Mouse (Mus musculus): ENCODE results near the gene Izumo4. TPM values are rescaled to one million over a fixed set of nuclear protein-coding genes. Genes with fewer than 3 reads are reported as not detected.

Gene Izumo4
- polyA plus RNA-seq, 1 experiment from 2014 or later = 28.8 TPM

DNA sequence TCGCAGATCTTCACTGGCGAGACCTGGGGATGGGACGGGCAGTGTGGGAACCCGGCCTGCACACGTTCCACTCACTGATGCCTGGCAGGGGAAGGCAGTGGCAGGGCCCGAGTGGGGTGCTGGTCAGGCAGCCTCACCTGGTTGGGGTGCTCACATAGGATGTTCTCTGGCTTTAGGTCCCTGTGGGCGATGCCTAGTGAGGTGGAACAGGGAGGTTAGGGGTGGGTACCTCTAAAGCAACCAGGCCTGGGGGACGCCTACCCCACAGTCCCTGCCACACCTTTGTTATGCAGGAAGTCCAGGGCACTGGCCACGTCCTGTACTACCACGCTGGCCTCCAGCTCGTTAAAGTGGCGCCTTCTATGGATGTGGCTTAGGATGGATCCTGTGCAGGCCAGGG is 33.0 kb upstream of the Izumo4 start:
- ATAC-seq (no peak), DNase-seq (ENCODE audit: low spot score) (no peak)
- Histone ChIP-seq H3K4me2 (replicated peaks; ENCODE audit: low read depth, low read length) (no peak overlapping the region), H3K36me3 (ENCODE audit: insufficient read depth, low read length) (peaks cover 59% of the 10 kb centered on the region), H3K9me3 (ENCODE audit: low read length) (no peaks in the 10 kb centered on the region), H3K9ac (replicated peaks; ENCODE audit: low read depth) (no peak overlapping the region), H3K27me3 (replicated peaks; ENCODE audit: insufficient read depth, low read length) (no peaks in the 10 kb centered on the region), H3K4me1 (ENCODE audit: insufficient read depth, low read depth, low read length) (peaks cover 30% of the 10 kb centered on the region), H3K27ac (ENCODE audit: low read length) (no peak overlapping the region), H3K4me3 (ENCODE audit: low read depth, low read length) (no peak overlapping the region)
- TF ChIP-seq CTCF (IDR thresholded peaks at IDR 0.05) = no peak
- no peak for TF ChIP-seq EP300 (IDR thresholded peaks at IDR 0.05)
- 82% methylated on average over 12 of the region's 12 CpGs for WGBS

DNA sequence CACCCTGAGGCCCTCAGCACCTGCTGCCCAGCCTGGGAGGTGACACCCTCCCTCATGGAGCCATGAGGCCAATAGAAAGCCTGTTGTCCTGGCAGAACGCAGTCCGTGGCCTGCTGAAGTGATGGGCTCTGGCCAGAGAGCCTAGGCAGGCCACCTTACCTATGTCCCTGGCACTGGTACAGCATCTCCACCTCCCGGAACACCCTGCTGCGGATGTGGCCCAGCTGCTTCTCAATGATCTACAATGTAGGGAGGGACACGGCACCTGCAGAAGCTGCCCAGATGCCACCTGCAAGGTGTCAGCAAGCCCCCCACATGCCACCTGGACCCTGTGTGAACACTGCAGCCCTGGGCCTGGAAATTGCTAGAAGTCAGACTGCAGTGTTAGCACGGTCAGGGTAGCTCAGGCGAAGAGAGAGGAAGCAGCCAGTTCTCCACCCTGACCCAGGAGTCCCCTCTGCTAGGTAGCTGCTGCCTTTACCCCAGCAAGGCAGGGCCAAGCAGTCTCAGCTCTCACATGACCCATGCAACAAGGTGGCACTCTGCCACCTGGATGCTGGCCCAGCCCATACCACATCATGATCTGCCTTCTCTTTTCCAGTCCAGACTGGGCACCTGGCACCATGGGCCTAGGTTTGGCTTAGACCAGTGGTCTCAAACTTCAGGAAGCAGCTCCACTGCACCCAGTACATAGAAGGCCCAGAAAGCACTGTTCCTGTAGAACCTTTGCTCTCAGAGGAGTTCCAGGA is 32.1 kb upstream of the Izumo4 start:
- Histone ChIP-seq H3K27ac (ENCODE audit: low read length) (no peak overlapping the region; the same call in 1 of the 2 replicates), H3K9me3 (ENCODE audit: low read length) (no peaks in the 10 kb centered on the region), H3K4me1 (ENCODE audit: insufficient read depth, low read depth, low read length) (peaks cover 31% of the 10 kb centered on the region), H3K4me3 (ENCODE audit: low read depth, low read length) (no peak overlapping the region), H3K36me3 (ENCODE audit: insufficient read depth, low read length) (peaks cover 59% of the 10 kb centered on the region), H3K4me2 (replicated peaks; ENCODE audit: low read depth, low read length) (no peak overlapping the region), H3K9ac (replicated peaks; ENCODE audit: low read depth) (0 out of 2 replicates have a peak overlapping the region, but pooled peaks have one; percentile 8), H3K27me3 (replicated peaks; ENCODE audit: insufficient read depth, low read length) (no peaks in the 10 kb centered on the region)
- ATAC-seq = peak; percentile 47
- 89% methylated on average over 7 of the region's 7 CpGs for WGBS
- DNase-seq (ENCODE audit: low spot score) = peak; percentile 71
- TF ChIP-seq CTCF (IDR thresholded peaks at IDR 0.05) (no peak), EP300 (IDR thresholded peaks at IDR 0.05) (no peak)

DNA sequence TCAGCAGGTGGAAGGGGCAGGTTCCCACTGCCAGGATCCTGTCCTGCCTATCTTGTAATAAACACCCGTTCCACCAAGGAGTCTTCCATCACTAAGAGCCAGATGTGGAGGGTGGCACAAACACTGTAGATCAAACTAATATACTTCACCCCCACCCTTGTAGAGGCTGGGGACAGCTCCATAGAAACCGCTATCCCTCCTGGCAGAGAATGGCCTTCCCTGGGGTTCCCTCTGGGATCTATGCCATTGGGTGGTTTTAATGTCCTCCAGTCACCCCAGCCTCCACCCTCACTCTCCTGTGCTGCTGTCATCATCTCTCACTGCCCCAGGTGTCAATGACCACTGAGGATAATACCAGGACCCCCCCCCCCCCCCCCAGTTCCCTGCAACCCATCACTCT is 31.5 kb upstream of the Izumo4 start:
- DNase-seq (ENCODE audit: low spot score) (no peak), ATAC-seq (no peak)
- Histone ChIP-seq H3K4me2 (replicated peaks; ENCODE audit: low read depth, low read length) (no peak overlapping the region), H3K36me3 (ENCODE audit: insufficient read depth, low read length) (peaks cover 59% of the 10 kb centered on the region), H3K27me3 (replicated peaks; ENCODE audit: insufficient read depth, low read length) (no peaks in the 10 kb centered on the region), H3K9me3 (ENCODE audit: low read length) (no peaks in the 10 kb centered on the region), H3K9ac (replicated peaks; ENCODE audit: low read depth) (0 out of 2 replicates have a peak overlapping the region, but pooled peaks have one; percentile 8), H3K4me3 (ENCODE audit: low read depth, low read length) (no peak overlapping the region), H3K27ac (ENCODE audit: low read length) (no peak overlapping the region), H3K4me1 (ENCODE audit: insufficient read depth, low read depth, low read length) (peaks cover 27% of the 10 kb centered on the region)
- TF ChIP-seq CTCF (IDR thresholded peaks at IDR 0.05) (no peak), EP300 (IDR thresholded peaks at IDR 0.05) (no peak)
- 85% methylated on average over 2 of the region's 2 CpGs for WGBS

DNA sequence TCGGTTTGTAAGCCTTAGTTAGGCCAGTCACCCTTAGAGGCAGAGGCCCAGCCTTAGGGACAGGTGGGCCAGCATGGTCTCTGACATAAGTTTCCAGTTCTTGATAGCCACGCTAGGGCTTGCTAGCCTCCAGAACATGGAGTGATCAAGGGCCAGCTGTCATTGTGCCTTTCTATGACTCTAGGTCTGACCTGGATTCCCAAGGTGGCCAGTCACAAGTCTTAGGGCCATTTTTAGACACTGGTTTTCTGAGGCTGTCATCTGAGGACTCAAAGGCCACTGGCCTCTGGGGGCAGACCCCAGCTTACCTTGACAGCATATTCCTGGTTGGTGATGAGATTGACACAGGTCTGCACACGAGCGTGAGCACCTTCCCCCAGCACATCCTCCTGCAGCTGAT is 30.7 kb upstream of the Izumo4 start:
- H3K4me3 ChIP-seq (ENCODE audit: low read depth, low read length) = no peak overlapping the region
- DNase-seq (ENCODE audit: low spot score) (no peak), ATAC-seq (no peak)
- peaks cover 20% of the 10 kb centered on the region for H3K4me1 ChIP-seq (ENCODE audit: insufficient read depth, low read depth, low read length)
- no peak overlapping the region for H3K9ac ChIP-seq (replicated peaks; ENCODE audit: low read depth)
- no peak overlapping the region for H3K27ac ChIP-seq (ENCODE audit: low read length)
- H3K27me3 ChIP-seq (replicated peaks; ENCODE audit: insufficient read depth, low read length) = no peaks in the 10 kb centered on the region
- no peaks in the 10 kb centered on the region for H3K9me3 ChIP-seq (ENCODE audit: low read length)
- TF ChIP-seq EP300 (IDR thresholded peaks at IDR 0.05) (no peak), CTCF (IDR thresholded peaks at IDR 0.05) (no peak)
- H3K36me3 ChIP-seq (ENCODE audit: insufficient read depth, low read length) = peaks cover 59% of the 10 kb centered on the region
- H3K4me2 ChIP-seq (replicated peaks; ENCODE audit: low read depth, low read length) = no peak overlapping the region
- 85% methylated on average over 4 of the region's 4 CpGs for WGBS

DNA sequence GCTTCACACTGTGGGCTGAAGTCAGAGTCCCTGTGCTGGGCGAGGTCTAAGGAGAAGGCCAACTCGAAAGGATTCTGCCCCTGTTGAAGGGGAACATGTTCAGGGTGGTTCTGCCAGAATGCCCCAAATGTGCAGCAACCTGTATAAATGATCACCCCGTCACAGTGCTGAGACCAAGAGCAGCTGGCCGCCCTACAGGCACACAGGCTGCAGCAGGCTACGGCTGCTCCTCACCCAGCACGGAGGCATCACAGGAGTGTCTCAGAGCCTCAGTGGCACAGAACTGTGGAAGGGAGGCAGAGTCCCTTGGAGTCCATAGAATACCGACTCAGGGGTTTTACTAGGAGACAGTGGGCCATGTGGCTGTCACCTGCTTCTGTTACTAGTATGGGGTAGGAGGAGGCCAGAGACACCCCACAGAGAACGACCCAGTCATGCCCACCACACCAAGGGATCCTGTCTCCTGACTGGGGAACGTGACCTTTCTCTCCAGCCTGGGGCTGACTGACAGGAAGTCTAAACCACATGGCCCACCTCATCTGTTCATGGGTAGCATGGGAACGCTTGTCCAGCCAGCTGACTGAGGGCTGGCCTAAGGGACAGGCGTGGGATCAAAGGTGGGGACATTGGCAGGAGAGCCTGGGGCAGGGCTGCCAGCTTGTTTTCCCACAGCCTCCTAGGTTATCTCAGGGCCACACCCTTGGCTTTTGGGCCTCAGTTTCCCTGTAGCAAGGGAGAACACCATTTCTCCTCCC is 29.9 kb upstream of the Izumo4 start:
- Histone ChIP-seq H3K9me3 (ENCODE audit: low read length) (no peaks in the 10 kb centered on the region), H3K36me3 (ENCODE audit: insufficient read depth, low read length) (peaks cover 52% of the 10 kb centered on the region), H3K9ac (replicated peaks; ENCODE audit: low read depth) (no peak overlapping the region), H3K27ac (ENCODE audit: low read length) (no peak overlapping the region), H3K4me2 (replicated peaks; ENCODE audit: low read depth, low read length) (no peak overlapping the region; the same call in 1 of the 2 replicates), H3K4me3 (ENCODE audit: low read depth, low read length) (no peak overlapping the region), H3K4me1 (ENCODE audit: insufficient read depth, low read depth, low read length) (peaks cover 20% of the 10 kb centered on the region), H3K27me3 (replicated peaks; ENCODE audit: insufficient read depth, low read length) (no peaks in the 10 kb centered on the region)
- WGBS = 83% methylated on average over 11 of the region's 11 CpGs
- no peak for DNase-seq (ENCODE audit: low spot score)
- TF ChIP-seq CTCF (IDR thresholded peaks at IDR 0.05) = no peak
- ATAC-seq = no peak

DNA sequence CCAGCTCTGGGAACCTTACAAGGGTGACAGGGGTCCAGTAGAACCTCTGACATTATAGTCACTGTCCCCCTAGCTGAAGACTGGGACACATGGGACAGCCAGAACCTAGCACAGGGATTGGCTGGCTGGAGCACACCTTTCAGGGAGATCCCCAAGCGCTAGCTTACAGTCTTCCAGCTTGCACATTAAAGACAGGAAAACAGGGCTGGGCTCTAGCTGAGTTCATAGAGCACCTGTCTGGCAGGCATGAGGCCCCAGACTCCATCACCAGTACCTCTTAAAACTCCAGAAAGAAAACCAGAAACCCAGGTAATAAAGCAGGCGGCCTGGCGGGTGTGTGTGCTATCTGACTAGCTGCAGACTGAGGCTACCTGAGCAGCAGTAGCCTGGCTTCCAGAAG is 28.3 kb upstream of the Izumo4 start:
- peak overlapping the region; percentile 92 for H3K27ac ChIP-seq (ENCODE audit: low read length)
- H3K36me3 ChIP-seq (ENCODE audit: insufficient read depth, low read length) = peaks cover 36% of the 10 kb centered on the region
- H3K9ac ChIP-seq (replicated peaks; ENCODE audit: low read depth) = peak overlapping the region; percentile 98
- 82% methylated on average over 3 of the region's 3 CpGs for WGBS
- H3K4me1 ChIP-seq (ENCODE audit: insufficient read depth, low read depth, low read length) = peaks cover 32% of the 10 kb centered on the region
- H3K4me2 ChIP-seq (replicated peaks; ENCODE audit: low read depth, low read length) = peak overlapping the region; percentile 81
- no peak for TF ChIP-seq EP300 (IDR thresholded peaks at IDR 0.05)
- no peak for TF ChIP-seq CTCF (IDR thresholded peaks at IDR 0.05)
- peak overlapping the region; percentile 82 for H3K4me3 ChIP-seq (ENCODE audit: low read depth, low read length)
- H3K9me3 ChIP-seq (ENCODE audit: low read length) = no peaks in the 10 kb centered on the region
- H3K27me3 ChIP-seq (replicated peaks; ENCODE audit: insufficient read depth, low read length) = no peaks in the 10 kb centered on the region
- DNase-seq (ENCODE audit: low spot score) = no peak
- ATAC-seq = no peak

Data from lung, postnatal 0 days (tissue).